Mouse (Mus musculus): ENCODE measurements around the gene Rnft2.

The Rnft2 gene

DNA sequence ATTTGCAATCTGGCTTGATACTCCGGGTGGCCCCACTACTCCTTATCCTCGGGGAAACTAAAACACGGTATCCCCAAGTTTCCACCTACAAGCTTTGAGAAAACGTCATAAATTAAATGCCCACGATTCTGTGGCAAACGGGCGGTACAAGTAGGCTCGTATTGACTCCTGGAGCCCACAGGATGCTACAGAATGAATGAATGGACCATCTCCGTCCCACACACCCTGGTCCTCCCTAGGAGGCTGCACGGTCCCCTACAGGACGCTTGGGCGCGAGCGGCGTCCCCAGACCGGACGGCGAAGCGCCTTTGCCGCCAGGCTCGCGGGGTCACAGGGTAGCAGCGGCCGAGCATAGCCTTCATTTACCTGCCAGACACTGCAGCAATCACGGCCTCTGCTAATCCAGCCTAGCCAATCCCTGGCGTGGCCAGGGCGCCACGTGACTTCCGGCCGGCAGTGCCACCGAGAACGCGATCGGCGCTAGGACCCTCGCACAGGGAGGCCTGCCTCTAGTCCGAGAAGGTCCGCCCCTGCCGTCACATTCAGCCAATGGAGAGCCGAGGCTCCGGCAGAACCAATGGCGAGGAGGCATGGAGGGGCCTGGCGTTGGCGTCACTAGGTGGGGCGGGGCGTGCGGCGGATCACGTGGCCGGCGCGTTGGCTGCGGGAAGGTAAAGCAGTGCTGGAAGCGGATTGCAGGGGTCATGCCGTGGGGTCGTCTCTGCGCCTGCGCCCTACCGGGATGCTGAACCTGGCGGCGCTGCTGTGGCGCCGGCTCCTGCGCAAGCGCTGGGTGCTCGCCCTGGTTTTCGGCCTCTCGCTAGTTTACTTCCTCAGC lies at the start of gene Rnft2, which contains the start of gene 2410131K14Rik:
TSS of gene Rnft2 (minus strand) at position 511 of the 838 bp plus-strand sequence.
TSS of gene 2410131K14Rik (plus strand) at position 622 of the 838 bp plus-strand sequence.
- peak; percentile 99 for DNase-seq (ENCODE audit: low spot score)

DNA sequence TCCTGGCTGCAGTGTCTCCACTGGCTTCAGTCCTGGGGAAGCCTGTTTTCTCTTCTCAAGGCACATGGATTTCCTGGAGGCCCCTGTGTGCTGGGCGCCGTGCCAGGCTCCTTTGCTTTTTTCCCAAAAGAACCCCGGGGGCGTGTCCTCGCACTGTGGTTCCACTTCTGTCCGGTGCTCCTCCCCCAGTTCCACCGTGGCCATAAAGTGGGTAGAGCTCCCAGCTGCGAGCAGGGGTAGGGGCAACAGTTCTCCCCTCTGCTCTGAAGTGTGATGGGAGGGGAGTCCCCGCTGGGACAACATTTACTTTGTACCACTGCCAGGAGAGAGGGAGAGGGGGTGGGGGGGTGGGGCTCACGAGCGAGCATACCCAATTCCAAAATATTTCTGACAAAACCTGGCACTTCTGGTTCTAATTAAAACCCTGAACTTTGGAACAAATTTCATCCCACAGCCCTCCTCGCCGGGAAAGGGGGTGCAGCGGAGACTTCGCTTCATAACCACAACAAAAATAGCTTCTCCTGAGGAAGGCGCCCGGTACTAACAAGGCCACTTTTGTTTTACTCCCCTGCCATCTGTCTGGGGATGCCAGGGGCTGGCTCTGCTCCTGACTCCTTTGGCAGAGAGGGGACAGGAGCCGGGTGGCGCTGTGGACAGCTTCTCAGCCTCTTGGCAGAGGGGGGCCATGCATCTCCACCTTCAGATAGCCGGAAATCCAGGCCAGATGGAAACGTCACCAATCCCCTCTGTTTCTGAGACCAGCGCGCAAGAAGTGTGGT lies 49.4 kb upstream of the Rnft2 start:
- peak; percentile 55 for DNase-seq (ENCODE audit: low spot score)

DNA sequence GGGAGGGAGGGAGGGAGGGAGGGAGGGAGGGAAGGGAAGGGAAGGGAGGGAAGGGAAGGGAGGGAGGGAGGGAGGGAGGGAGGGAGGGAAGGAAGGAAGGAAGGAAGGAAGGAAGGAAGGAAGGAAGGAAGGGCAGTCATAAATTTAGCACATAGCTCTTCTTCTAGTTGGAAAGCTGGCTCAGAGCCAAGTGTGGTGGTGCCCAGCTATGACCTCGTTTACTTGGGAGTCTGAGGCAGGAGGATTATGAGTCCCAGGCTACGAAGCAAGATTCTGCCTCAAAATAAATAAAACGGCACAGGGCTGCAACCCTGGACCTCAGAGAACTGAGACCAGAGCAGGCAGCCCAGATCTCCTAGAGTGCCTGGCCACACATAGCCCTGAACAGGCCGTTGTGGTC lies 47.6 kb upstream of the Rnft2 start:
- no peak for DNase-seq (ENCODE audit: low spot score)

- no peak for DNase-seq (ENCODE audit: low spot score)
These were observed 46.5 kb upstream of the Rnft2 start for GRCm38 (mm10) chr5:118291453-118291852.

DNA sequence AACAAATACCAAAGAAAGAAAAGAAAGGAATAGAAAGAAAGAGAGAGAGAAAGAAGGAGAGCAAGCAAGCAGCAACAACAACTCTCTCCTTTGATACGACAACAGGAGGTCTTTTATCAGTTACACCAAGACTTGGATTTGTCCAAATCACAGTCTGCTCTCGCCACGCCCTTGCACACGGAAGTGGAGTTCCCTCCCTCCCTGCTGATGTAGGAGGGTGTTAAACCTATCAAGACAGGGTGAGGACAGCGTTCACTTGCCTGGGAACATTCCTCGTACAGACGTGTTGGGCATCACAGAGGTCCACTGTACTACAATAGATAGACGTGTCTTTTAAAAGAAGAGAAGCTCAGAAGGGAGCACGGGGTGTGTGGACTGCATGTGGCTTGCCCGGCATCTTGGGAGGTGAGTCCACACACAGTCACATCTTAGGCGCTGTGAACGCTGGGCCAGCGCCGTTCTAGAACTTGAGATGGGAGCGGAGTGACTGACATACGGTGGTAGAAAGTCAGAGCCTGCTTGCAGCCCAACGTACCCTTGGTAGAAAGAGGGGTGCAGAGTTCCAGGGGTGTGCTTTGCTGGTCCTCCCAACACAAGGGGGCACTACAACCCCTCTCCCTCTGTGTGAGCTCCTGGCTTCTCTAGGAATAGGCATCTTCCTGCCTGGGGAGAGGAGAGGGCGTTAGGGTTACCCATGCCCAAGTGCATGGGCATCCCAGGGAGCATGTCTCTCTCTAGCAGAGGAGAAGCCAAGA lies 33.0 kb upstream of the Rnft2 start:
- DNase-seq (ENCODE audit: low spot score) = no peak

DNA sequence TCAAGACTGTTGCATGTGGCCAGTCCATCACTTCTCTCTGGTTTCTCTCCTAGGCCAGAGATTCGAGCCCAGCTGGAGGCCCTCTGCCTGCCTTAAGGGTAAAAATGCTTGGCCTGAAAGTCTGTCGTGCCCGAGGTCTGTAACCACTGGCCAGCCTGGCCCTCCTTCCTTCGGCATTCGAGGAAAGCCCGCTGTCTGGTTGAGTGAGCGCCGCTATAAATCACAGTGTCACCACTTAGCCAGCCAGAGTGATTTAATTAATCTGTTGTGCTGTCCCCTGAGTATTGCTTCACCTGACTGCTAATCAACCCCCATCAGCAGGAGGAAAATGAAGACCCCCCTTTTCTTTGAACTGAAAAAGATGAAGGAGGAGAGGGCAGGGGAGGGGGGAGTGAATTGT lies 31.8 kb upstream of the Rnft2 start:
- no peak for DNase-seq (ENCODE audit: low spot score)

- DNase-seq (ENCODE audit: low spot score) = peak; percentile 28
These were observed 31.4 kb upstream of the Rnft2 start for GRCm38 (mm10) chr5:118276281-118276680.

DNA sequence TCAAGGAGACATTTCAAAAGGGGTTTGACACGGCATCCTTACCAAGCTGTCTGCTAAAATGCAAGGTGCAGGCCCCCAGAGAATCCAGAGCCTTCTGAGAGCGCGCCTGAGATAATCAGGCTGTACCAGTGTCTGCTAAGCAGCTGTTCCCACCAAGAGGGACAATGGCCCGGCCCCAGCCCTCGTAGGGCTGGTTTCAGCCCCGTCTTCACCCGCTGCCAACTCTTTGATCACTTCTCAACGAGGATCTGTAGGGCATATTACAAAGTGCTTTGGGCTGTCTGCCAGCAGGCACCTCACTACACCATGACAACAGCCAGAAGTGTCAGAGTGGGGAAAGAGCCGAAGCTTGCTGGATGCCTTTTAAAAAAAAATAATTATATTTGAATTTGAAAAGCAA lies 29.6 kb upstream of the Rnft2 start:
- no peak for DNase-seq (ENCODE audit: low spot score)

GRCm38 (mm10) chr5:118273446-118273845 lies 28.5 kb upstream of the Rnft2 start:
- no peak for DNase-seq (ENCODE audit: low spot score)

- DNase-seq (ENCODE audit: low spot score) = no peak
These were observed 26.7 kb upstream of the Rnft2 start for GRCm38 (mm10) chr5:118271449-118272110.

- peak; percentile 76 for DNase-seq (ENCODE audit: low spot score)
These were observed 24.1 kb upstream of the Rnft2 start for GRCm38 (mm10) chr5:118268987-118269386.

DNA sequence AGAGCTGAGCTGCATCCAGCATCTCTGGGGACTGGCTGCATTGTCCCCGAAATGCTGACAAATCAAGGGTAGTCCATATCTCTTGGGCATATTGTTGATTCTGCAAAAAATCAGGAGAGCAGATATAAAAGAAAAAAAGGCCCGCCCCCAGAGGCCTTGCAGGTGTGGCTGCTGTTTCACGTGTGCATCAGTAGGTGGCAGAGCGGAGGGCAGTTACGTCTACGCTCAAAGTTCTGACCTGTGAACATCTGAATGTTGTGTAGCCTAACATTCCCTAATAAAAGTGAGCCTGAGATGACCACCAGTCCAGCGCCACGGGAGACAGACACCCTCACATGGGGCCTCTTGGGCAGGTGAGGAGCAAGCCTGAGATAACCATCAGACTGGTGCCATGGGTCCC lies 21.4 kb upstream of the Rnft2 start:
- no peak for DNase-seq (ENCODE audit: low spot score)

DNA sequence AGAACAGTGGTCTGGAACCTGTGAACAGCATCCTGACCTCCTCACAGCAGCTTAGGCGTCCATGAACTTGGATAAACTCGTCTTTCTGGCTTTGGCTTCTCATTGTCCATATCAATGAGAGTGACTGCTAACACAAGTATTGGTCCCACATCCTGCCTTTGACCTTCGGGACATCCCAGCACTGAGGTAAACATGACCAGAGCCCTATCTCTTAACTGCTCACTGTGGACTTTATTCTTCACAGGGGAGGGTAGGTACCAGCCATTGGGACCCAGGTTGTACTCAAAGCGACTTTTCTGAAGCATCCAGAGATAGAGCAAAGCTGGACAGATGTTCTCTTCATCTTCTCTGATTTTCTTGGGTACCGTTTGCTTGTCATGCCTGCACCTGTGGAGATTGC lies 20.4 kb upstream of the Rnft2 start:
- no peak for DNase-seq (ENCODE audit: low spot score)

DNA sequence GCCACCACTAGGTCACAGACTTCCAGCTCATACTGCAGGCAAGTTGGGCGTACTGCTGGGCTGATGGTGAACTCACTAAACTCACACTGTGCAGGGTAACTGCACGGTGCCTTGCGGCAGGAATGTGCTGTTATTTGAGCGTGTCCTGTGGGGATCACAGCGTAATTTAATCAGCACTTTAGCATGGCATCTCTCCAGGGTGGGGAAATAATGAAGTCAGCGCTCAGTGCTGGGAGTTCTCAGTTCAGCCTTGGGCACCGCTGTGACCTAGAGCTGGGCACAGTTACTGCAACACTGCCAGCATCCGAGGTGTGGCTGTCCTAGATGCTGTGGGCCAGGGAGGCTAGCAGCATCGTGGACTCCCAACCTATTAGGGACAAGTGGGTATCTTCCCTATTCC lies 19.4 kb upstream of the Rnft2 start:
- DNase-seq (ENCODE audit: low spot score) = no peak

DNA sequence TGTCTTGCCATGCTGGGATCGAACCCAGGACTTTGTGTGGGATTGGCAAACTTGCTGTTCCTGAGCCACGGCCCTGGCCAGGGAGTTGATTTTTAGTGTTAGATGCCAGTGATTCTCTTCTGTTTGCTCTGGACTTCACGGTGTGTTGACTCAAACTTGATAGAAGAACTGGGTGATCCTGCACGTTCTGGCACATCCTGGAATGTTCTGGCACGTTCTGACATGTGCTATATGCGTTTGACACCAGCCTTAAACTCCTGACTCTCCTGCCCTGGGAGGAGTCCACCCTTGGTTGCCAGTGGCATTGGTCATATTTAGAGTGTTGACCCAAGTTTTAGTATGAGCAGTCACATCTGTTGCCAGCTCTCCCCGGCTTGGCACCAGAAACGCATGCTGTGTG lies 17.5 kb upstream of the Rnft2 start:
- DNase-seq (ENCODE audit: low spot score) = no peak

- no peak for DNase-seq (ENCODE audit: low spot score)
These were observed 16.3 kb upstream of the Rnft2 start for GRCm38 (mm10) chr5:118261181-118261580.

- DNase-seq (ENCODE audit: low spot score) = no peak
These were observed 15.7 kb upstream of the Rnft2 start for GRCm38 (mm10) chr5:118260642-118261041.

DNA sequence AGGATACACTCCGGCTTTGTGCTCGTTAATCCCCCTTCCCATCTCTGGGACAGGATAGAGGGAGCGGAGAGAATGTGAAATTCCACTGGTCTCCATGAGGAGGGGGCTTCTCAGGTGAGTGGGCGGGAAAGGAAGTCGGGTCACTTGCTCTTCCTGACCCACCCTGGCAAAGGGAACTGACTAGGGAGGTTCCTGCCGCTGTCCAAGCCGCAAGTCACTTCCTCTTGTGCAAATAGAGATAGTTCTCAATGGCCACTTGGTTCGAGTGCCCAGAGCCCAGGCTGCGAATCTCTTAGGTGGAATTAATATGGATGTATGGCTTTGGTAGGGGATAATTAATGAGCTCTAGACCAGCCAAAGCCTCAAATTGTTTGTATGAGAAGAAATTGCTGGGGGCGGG lies 15.1 kb upstream of the Rnft2 start:
- no peak for DNase-seq (ENCODE audit: low spot score)

DNA sequence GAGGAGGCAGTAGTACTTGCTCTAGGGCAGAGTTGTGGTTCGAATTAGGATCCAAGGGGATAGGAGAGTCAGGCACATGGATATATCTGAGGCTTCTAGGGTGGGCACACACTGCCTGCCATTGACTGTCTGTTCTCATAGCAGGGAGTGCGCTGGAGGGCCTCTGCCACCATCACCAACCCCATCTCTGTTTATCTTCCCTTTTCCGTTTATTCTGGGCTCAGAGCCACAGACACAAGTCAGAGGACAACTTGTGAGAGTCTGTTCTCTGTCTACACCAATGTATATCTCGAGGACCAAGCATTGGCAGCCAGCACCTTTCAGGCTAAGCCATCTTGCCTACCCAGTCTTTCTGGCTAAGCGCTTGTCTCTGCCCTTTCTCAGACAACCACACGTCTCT lies 14.7 kb upstream of the Rnft2 start:
- no peak for DNase-seq (ENCODE audit: low spot score)

DNA sequence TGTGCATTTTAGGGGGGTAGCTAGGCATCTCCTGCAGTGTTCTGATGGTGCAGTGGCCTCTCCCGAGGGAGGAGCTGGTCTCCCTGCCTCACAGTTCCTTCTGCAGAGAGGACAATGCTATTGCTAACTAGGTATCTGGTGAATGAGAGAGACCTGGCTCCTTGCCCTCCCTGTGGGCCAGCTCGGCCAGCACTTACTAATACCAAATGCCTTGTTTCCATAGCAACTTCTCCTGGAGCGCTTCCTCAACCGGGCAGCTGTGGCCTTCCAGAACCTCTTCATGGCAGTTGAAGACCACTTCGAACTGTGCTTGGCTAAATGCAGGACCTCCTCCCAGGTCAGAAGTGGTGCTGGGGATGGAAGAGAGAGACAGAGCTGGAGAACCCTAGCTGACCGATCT lies 14.2 kb upstream of the Rnft2 start:
- DNase-seq (ENCODE audit: low spot score) = no peak

GRCm38 (mm10) chr5:118256981-118257380 lies 12.1 kb upstream of the Rnft2 start:
- DNase-seq (ENCODE audit: low spot score) = no peak

- DNase-seq (ENCODE audit: low spot score) = no peak
These were observed 8.6 kb upstream of the Rnft2 start for GRCm38 (mm10) chr5:118253551-118253950.
